Mouse (Mus musculus): Measurements from ENCODE around the gene Hspb6.

Hspb6 gene

DNA sequence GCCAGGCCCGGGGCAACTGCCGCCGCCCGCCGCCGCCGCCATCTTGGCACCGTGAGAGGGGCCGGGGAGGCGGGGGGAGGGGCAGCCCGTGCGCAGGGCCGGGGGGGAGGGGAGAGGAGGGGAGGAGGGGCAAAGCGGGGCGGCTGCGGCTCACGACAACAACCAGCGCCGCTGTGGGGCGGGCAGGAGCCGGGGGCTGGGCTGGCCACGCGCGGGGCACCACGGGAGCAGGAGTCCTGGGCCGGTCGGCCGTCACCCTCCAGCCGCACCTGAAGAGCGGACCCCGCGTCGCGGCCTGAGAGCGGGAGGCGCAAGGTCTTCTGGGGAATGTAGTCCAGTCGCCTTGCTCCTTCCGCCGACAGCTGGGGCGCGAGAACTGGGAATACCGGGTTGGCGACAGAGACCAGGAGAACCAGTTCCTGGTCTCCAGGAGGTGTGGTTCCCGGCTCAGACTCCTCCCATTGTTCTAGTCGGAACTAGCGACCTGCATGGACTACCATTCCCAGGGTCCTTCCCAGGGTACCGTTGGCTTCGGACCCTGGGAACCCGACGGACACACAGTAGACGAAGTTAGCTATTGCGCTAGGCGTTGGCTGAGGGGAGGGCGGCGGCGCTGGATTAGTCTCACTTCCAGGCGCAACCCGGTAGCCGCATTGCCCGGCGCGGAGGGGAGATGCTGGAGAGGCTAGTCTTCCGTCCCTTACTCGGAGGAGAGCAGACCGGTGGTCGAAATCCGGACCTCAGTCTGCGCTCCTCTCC lies 36.9 kb downstream of the Hspb6 start, which contains the start of gene Kmt2b:
Gene Kmt2b, minus strand, starts transcription at position 51 of the 759 bp plus-strand sequence.
- POLR2A ChIA-PET: interaction anchor here (0.5 to 12.5 kb wide), 40 partner anchors 9 to 368 kb away, joined by 3 to 149 read pairs (median 5); partner anchors contain the start of genes Wdr62 (in 3 of the 4), Zbtb32 (in 3 of the 4), Cox6b1 (in 2 of the 4) and Gm49396 (in 2 of the 4)
- CTCF ChIA-PET: interaction anchor here (0.6 to 6.8 kb wide), 17 partner anchors 9 to 509 kb away, joined by 3 to 43 read pairs (median 5); partner anchors contain the start of genes Zbtb32 (in 2 of the 4) and Upk1a (in 1 of the 4)

- CTCF ChIA-PET: interaction anchor here (0.5 to 6.8 kb wide), 22 partner anchors 9 to 508 kb away, joined by 3 to 43 read pairs (median 3); partner anchors contain the start of genes Zbtb32 (in 2 of the 4) and Upk1a (in 1 of the 4)
- POLR2A ChIA-PET: interaction anchor here (0.6 to 12.5 kb wide), 36 partner anchors 8 to 367 kb away, joined by 3 to 149 read pairs (median 5); partner anchors contain the start of genes Wdr62 (in 3 of the 4), Zbtb32 (in 3 of the 4), Cox6b1 (in 2 of the 4) and Gm49396 (in 2 of the 4)
Measured at GRCm38 (mm10) chr7:30589435-30590301, 37.7 kb downstream of the Hspb6 start.

DNA sequence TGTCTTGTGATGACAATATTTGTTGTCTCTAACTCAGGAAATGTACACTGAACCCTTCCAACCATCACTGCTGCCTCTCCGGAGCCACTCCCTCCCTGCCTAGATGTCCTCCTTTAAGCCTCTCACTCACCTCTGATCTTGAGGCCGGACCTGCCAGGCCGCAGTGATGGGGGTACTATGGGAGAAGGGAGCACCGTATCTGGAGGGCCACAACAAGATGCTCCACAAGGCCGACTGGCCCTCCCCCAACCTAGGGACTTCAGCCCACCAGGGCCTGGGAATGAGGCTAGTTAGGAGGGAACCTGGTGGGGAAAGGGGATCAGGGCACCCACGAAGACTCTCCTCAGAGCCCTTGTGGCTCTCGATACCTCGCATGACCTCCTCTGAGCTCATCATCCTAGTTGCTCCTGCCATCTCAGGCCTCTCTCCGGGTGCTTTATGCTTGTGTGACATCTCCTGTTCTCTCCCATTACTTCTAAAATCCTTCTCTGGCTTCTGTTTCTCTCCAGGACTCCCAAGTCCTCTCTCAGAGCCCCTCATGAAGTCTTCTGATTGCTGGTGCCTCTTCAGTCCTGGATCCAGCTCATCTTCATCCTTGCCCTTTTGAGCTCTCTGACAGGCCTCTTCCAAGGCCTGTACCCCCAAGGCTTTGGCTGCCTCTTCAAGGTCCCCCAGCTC lies 39.1 kb downstream of the Hspb6 start:
- ChIA-PET POLR2A (interaction anchor here in 3 of 4 experiments (0.8 to 8.4 kb wide), 15 partner anchors 9 to 311 kb away, joined by 3 to 85 read pairs (median 4); partner anchors contain the start of genes Thap8 (in 2 of the 3), Wdr62 (in 2 of the 3), Cox6b1 (in 1 of the 3) and Upk1a (in 1 of the 3)), CTCF (interaction anchor here (0.5 to 6.8 kb wide), 9 partner anchors 12 to 349 kb away, joined by 3 to 43 read pairs (median 7); partner anchors contain the start of gene Upk1a (in 1 of the 4))

DNA sequence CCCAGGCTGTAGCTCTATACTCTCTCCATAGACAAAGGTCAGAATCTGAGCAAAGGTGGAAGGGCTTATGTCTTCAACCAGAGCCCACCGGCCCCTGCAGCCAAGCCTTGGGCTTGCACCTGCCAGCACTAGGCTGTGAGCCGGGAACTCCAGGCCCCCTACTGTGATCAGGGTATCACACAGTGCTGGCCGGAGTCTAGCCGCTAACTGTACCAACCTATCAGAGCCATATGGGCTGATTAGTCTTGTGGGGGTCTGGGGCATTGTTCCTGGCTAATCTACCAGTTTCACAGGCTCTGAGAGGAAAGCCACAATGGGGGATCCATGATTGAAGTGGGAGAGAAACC lies 39.6 kb downstream of the Hspb6 start:
- ChIA-PET CTCF (interaction anchor here in 3 of 4 experiments (1.0 to 6.8 kb wide), 9 partner anchors 11 to 407 kb away, joined by 3 to 43 read pairs (median 9); partner anchors contain the start of genes Cox7a1 (in 1 of the 3) and Upk1a (in 1 of the 3)), POLR2A (interaction anchor here (0.8 to 8.4 kb wide), 19 partner anchors 8 to 311 kb away, joined by 3 to 85 read pairs (median 4); partner anchors contain the start of genes Cox6b1 (in 2 of the 4), Thap8 (in 1 of the 4), Upk1a (in 1 of the 4) and Wdr62 (in 1 of the 4))

- ChIA-PET CTCF (interaction anchor here in 3 of 4 experiments (0.5 to 6.8 kb wide), 9 partner anchors 13 to 409 kb away, joined by 3 to 43 read pairs (median 5); partner anchors contain the start of gene Cox7a1 (in 1 of the 3)), POLR2A (interaction anchor here in 3 of 4 experiments (0.5 to 8.4 kb wide), 17 partner anchors 8 to 158 kb away, joined by 3 to 85 read pairs (median 6); partner anchors contain the start of genes Cox6b1 (in 2 of the 3), Haus5 (in 1 of the 3), Hspb6 (in 1 of the 3) and Proser3 (in 1 of the 3))
Measured at GRCm38 (mm10) chr7:30592772-30593423, 40.9 kb downstream of the Hspb6 start.

GRCm38 (mm10) chr7:30593579-30594509 lies 41.9 kb downstream of the Hspb6 start:
- ChIA-PET POLR2A (interaction anchor here in 3 of 4 experiments (0.6 to 8.4 kb wide), 13 partner anchors 9 to 76 kb away, joined by 3 to 85 read pairs (median 5); partner anchors contain the start of genes Cox6b1 (in 1 of the 3) and Upk1a (in 1 of the 3)), CTCF (interaction anchor here (0.7 to 6.8 kb wide), 4 partner anchors 14 to 266 kb away, joined by 3 to 43 read pairs (median 7); no protein-coding TSS in a partner anchor)

GRCm38 (mm10) chr7:30594510-30595024 lies 42.6 kb downstream of the Hspb6 start:
- ChIA-PET POLR2A (interaction anchor here in 3 of 4 experiments (0.7 to 8.4 kb wide), 7 partner anchors 8 to 75 kb away, joined by 3 to 85 read pairs (median 14); partner anchors contain the start of gene Upk1a (in 1 of the 3)), CTCF (interaction anchor here in 2 of 4 experiments (0.7 to 6.8 kb wide), 2 partner anchors 13 to 14 kb away, joined by 3 to 43 read pairs; no protein-coding TSS in a partner anchor)

- CTCF ChIA-PET: interaction anchor here in 3 of 4 experiments (0.8 to 1.4 kb wide), 5 partner anchors 12 to 19 kb away, joined by 3 to 7 read pairs (median 5); partner anchors contain the start of gene Upk1a (in 1 of the 3)
Measured at GRCm38 (mm10) chr7:30596093-30596492, 44.1 kb downstream of the Hspb6 start.

DNA sequence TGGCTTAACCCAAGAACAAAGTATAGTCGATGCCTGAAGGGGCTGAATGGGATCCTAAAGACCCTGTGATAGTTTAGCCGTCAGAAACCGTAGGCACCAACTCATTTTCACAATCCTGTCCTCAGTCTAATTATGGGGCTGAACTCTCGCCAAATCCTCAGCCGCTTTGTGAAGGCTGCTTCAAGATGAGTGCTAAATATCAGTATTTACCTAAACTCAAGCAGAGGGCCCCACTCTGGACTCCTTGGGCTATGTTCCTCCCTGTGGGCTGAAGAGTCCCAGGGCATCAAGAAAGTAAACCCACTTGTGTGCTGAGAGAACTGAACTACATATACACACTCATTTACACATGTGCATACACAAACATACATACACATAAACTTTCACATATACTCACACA lies 44.8 kb downstream of the Hspb6 start:
- ChIA-PET POLR2A (interaction anchor here in 3 of 4 experiments (0.7 to 7.1 kb wide), 7 partner anchors 8 to 104 kb away, joined by 3 to 45 read pairs (median 4); partner anchors contain the start of genes Gm49396 (in 1 of the 3), Kmt2b (in 1 of the 3), Proser3 (in 1 of the 3) and Psenen (in 1 of the 3)), CTCF (interaction anchor here in 3 of 4 experiments (0.8 to 1.4 kb wide), 3 partner anchors 11 to 18 kb away, joined by 3 to 7 read pairs (median 3); no protein-coding TSS in a partner anchor)

More at GRCm38 (mm10) chr7:30596093-30596492, 44.1 kb downstream of the Hspb6 start:
- POLR2A ChIA-PET: interaction anchor here in 3 of 4 experiments (0.6 to 7.1 kb wide), 9 partner anchors 8 to 1112 kb away, joined by 3 to 45 read pairs (median 3); partner anchors contain the start of genes Gm49396 (in 1 of the 3), Proser3 (in 1 of the 3), Psenen (in 1 of the 3) and U2af1l4 (in 1 of the 3)

GRCm38 (mm10) chr7:30598786-30599185 lies 46.8 kb downstream of the Hspb6 start, which contains the start of gene Zbtb32:
TSS of gene Zbtb32 (minus strand) at chr7:30598909.
- CTCF ChIA-PET: interaction anchor here in 3 of 4 experiments (0.6 to 2.0 kb wide), 10 partner anchors 9 to 375 kb away, joined by 3 to 11 read pairs (median 4); partner anchors contain the start of genes Kmt2b (in 2 of the 3), Fam187b (in 1 of the 3) and Lsr (in 1 of the 3)
- POLR2A ChIA-PET: interaction anchor here in 3 of 4 experiments (0.5 to 7.1 kb wide), 13 partner anchors 9 to 318 kb away, joined by 3 to 45 read pairs (median 4); partner anchors contain the start of genes Kmt2b (in 3 of the 3), Cox6b1 (in 1 of the 3), Hspb6 (in 1 of the 3) and Proser3 (in 1 of the 3)

DNA sequence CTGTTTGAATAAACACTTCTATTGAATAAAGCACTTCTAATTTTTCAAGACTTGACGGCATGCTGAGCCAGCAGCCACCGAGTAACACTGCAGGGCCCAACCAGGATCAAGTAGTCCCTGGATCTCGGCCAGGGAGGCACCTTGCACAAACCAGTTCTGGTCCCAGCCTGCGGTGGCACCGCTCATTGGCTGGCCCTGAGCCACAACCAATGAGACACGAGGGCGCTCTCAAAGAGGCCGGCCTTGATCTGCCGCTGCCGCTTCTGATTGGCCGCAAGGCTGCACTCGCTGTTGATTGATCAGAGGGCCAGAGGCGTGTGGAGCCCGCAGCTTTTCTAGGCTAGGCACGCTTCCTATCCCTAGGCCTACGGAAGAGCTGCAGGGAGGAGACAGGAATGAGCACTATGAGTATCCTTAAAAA lies 48.0 kb downstream of the Hspb6 start:
- CTCF ChIA-PET: interaction anchor here in 2 of 4 experiments (0.6 to 1.4 kb wide), 3 partner anchors 12 to 34 kb away, joined by 3 to 5 read pairs (median 5); partner anchors contain the start of gene Upk1a (in 1 of the 2)

GRCm38 (mm10) chr7:30600651-30601050 lies 48.7 kb downstream of the Hspb6 start:
- ChIA-PET POLR2A (interaction anchor here (0.6 to 7.1 kb wide), 12 partner anchors 8 to 631 kb away, joined by 3 to 85 read pairs (median 6); partner anchors contain the start of genes Kmt2b (in 2 of the 4), Hspb6 (in 1 of the 4), Proser3 (in 1 of the 4) and Upk1a (in 1 of the 4)), CTCF (interaction anchor here in 1 of 4 experiments (1.1 to 1.4 kb wide), 2 partner anchors 13 to 33 kb away, joined by 3 to 5 read pairs; partner anchors contain the start of gene Upk1a)

More for the DNA sequence above, 48.0 kb downstream of the Hspb6 start:
- POLR2A ChIA-PET: interaction anchor here in 2 of 4 experiments (0.9 to 7.1 kb wide), 7 partner anchors 8 to 47 kb away, joined by 3 to 85 read pairs (median 9); partner anchors contain the start of genes Kmt2b (in 2 of the 2), Hspb6 (in 1 of the 2) and Proser3 (in 1 of the 2)

- ChIA-PET CTCF (interaction anchor here (0.6 to 4.4 kb wide), 13 partner anchors 11 to 507 kb away, joined by 3 to 29 read pairs (median 4); partner anchors contain the start of genes Upk1a (in 2 of the 4) and Cox6b1 (in 1 of the 4)), POLR2A (interaction anchor here (0.6 to 5.3 kb wide), 37 partner anchors 9 to 322 kb away, joined by 3 to 85 read pairs (median 4); partner anchors contain the start of genes Kmt2b (in 3 of the 4), Cox6b1 (in 2 of the 4), Hspb6 (in 2 of the 4) and Proser3 (in 2 of the 4))
Measured at GRCm38 (mm10) chr7:30602583-30602982, 50.6 kb downstream of the Hspb6 start.

Data from embryonic stem cell, embryonic (primary cell).